In genomic region chr11:41531971-41532896, GRCm38 (mm10) we compare ENCODE assay signal across 16 mouse cellular contexts.
DNase-seq lines count a peak whose midpoint lies in the region; ATAC-seq and TF ChIP-seq lines count a peak whose summit lies in the region.
"Had no signal": no experiment of that assay in that cellular context is flagged by ENCODE, and none has a peak within 500 bp of the region (broad histone marks: within the 10 kb centered on the region; RNA-seq: fewer than 3 reads in every experiment).

No protein-coding gene starts in this region.

- no peak overlapping the region for H3K9ac ChIP-seq in forebrain, postnatal 0 days
- H3K9ac ChIP-seq in midbrain, embryonic 12.5 days (replicated peaks): no peak overlapping the region
- no peak overlapping the region for H3K9ac ChIP-seq in heart, adult 2 months (ENCODE audit: low read depth, low read length)
- H3K9ac ChIP-seq: embryonic facial prominence, embryonic 15.5 days; heart, embryonic 12.5 days; limb, embryonic 15.5 days had no signal

- peak; percentile 93 for ATAC-seq in forebrain, postnatal 0 days
- peak; percentile 93 for ATAC-seq in midbrain, embryonic 12.5 days (ENCODE audit: low FRiP score, low read depth)
- ATAC-seq: activated CD4-positive, CD25-positive, alpha-beta regulatory T cell, adult 4 months had no signal

- intact Hi-C loops in heart, adult 2 months (cut with DNase I): no loop called here

- H3K79me2 ChIP-seq in heart, adult 2 months (replicated peaks; ENCODE audit: control insufficient read depth, insufficient read depth, low read length): no peaks in the 10 kb centered on the region

- no peak for TF ChIP-seq POLR2A in heart, adult 2 months (IDR thresholded peaks at IDR 0.05; ENCODE audit: insufficient read depth, low read depth, low read length)

- no peak overlapping the region for H3K4me2 ChIP-seq in forebrain, postnatal 0 days (ENCODE audit: low read depth)
- no peak overlapping the region for H3K4me2 ChIP-seq in midbrain, embryonic 12.5 days (replicated peaks)
- H3K4me2 ChIP-seq: embryonic facial prominence, embryonic 15.5 days; heart, embryonic 12.5 days; limb, embryonic 15.5 days had no signal

- H3K9me3 ChIP-seq in forebrain, postnatal 0 days (ENCODE audit: low read length): no peaks in the 10 kb centered on the region
- H3K9me3 ChIP-seq in midbrain, embryonic 12.5 days: no peaks in the 10 kb centered on the region
- H3K9me3 ChIP-seq: embryonic facial prominence, embryonic 15.5 days; heart, embryonic 12.5 days; limb, embryonic 15.5 days had no signal

- TF ChIP-seq EP300 in heart, adult 2 months (IDR thresholded peaks at IDR 0.05; ENCODE audit: insufficient read depth, low read depth, low read length): no peak

- TF ChIP-seq CTCF in forebrain, postnatal 0 days (IDR thresholded peaks at IDR 0.05; ENCODE audit: low read depth): no peak
- TF ChIP-seq CTCF in heart, adult 2 months (IDR thresholded peaks at IDR 0.05): no peak

- peak overlapping the region; percentile 57 for H3K27ac ChIP-seq in forebrain, postnatal 0 days (ENCODE audit: low read depth, low read length)
- H3K27ac ChIP-seq in midbrain, embryonic 12.5 days (replicated peaks): peak overlapping the region; percentile 78
- H3K27ac ChIP-seq in heart, adult 2 months: no peak overlapping the region
- H3K27ac ChIP-seq: embryonic facial prominence, embryonic 15.5 days; limb, embryonic 15.5 days had no signal

- H3K36me3 ChIP-seq in forebrain, postnatal 0 days (ENCODE audit: insufficient read depth): no peaks in the 10 kb centered on the region
- no peaks in the 10 kb centered on the region for H3K36me3 ChIP-seq in midbrain, embryonic 12.5 days
- no peaks in the 10 kb centered on the region for H3K36me3 ChIP-seq in heart, adult 2 months (ENCODE audit: control insufficient read depth, insufficient read depth, low read length)
- H3K36me3 ChIP-seq: embryonic facial prominence, embryonic 15.5 days; heart, embryonic 12.5 days; limb, embryonic 15.5 days had no signal

- H3K27me3 ChIP-seq in forebrain, postnatal 0 days (ENCODE audit: insufficient read depth, low read length): no peaks in the 10 kb centered on the region
- no peaks in the 10 kb centered on the region for H3K27me3 ChIP-seq in midbrain, embryonic 12.5 days
- no peaks in the 10 kb centered on the region for H3K27me3 ChIP-seq in heart, adult 2 months (ENCODE audit: control insufficient read depth, insufficient read depth, low read length)
- H3K27me3 ChIP-seq: embryonic facial prominence, embryonic 15.5 days; heart, embryonic 12.5 days; limb, embryonic 15.5 days had no signal

- peak; percentile 4 for DNase-seq in layer of hippocampus, adult 9-11 months
- DNase-seq in layer of hippocampus, postnatal 10 days (ENCODE audit: low spot score in 2 of 2): no peak
- peak; percentile 37 for DNase-seq in brain, embryonic 18.5 days (ENCODE audit: low read depth, low spot score)
- peak; percentile 42 for DNase-seq in forebrain, postnatal 0 days
- no peak for DNase-seq in c-Kit-positive CD71-positive TER-119-positive erythroid progenitor cells, embryonic 14.5 days (ENCODE audit: low spot score)
- DNase-seq in heart, adult 2 months: no peak
- DNase-seq in ovary, postnatal 10 days (ENCODE audit: low spot score): no peak
- DNase-seq: cerebellum, adult 9-11 months; kidney, adult 8-10 months; lung, adult 2 months; thymus, postnatal 25 days had no signal

- H3K4me3 ChIP-seq in forebrain, postnatal 0 days (ENCODE audit: low read depth, low read length): no peak overlapping the region
- no peak overlapping the region for H3K4me3 ChIP-seq in midbrain, embryonic 12.5 days
- no peak overlapping the region for H3K4me3 ChIP-seq in heart, adult 2 months
- H3K4me3 ChIP-seq: embryonic facial prominence, embryonic 15.5 days; heart, embryonic 12.5 days; limb, embryonic 15.5 days had no signal

- H3K4me1 ChIP-seq in forebrain, postnatal 0 days (ENCODE audit: insufficient read depth): no peaks in the 10 kb centered on the region
- H3K4me1 ChIP-seq in midbrain, embryonic 12.5 days: peaks cover 8% of the 10 kb centered on the region; the same call in 1 of the 2 replicates
- H3K4me1 ChIP-seq in heart, adult 2 months (ENCODE audit: control insufficient read depth, insufficient read depth, low read length): no peaks in the 10 kb centered on the region
- H3K4me1 ChIP-seq: embryonic facial prominence, embryonic 15.5 days; heart, embryonic 12.5 days; limb, embryonic 15.5 days had no signal

- 12% methylated on average over 7 of the region's 7 CpGs for WGBS in forebrain, postnatal 0 days
- WGBS in midbrain, embryonic 12.5 days: 33% methylated on average over 7 of the region's 7 CpGs
- 62% methylated on average over 7 of the region's 7 CpGs for WGBS in heart, adult 2 months

Comparison
In these comparisons a context has a peak if more than half of its experiments do, and no peak if none do; other contexts are left out.
1. DNase-seq: peak in layer of hippocampus, adult 9-11 months (single experiment), brain, embryonic 18.5 days (single experiment) and forebrain, postnatal 0 days (single experiment); none in layer of hippocampus, postnatal 10 days (0 of 2), c-Kit-positive CD71-positive TER-119-positive erythroid progenitor cells, embryonic 14.5 days (single experiment), heart, adult 2 months (0 of 2) and ovary, postnatal 10 days (single experiment).